Mouse (Mus musculus): ENCODE measurements around the gene Mfap5. TPM values are rescaled to one million over a fixed set of nuclear protein-coding genes. Genes with fewer than 3 reads are reported as not detected.
A peak's percentile ranks its signal among the peaks of the same experiment; 100 is the strongest.
"Not testable (repeated sequence)": the region's sequence is repeated elsewhere in the genome, so short reads cannot be mapped to it uniquely, and the experiment has no call there.

The Mfap5 gene
- 1.7 and 2.0 TPM in 2 replicates for polyA plus RNA-seq (2015; fragmentation: Nextera tagmentation; extraction: Ambion mirVana)

GRCm38 (mm10) chr6:122505545-122505944 is at the start of gene Mfap5:
Mfap5 (plus strand) TSS chr6:122505845.
- Histone ChIP-seq H3K4me1 (peaks cover 6% of the 10 kb centered on the region), H3K4me2 (no peak within 1 kb of the TSS), H3K9me3 (no peaks in the 10 kb centered on the region), H3K36me3 (no peaks in the 10 kb centered on the region), H3K27me3 (no peaks in the 10 kb centered on the region), H3K4me3 (no peak within 1 kb of the TSS), H3K27ac (no peak within 1 kb of the TSS), H3K9ac (no peak within 1 kb of the TSS)
- 87% methylated on average over 3 of the region's 3 CpGs for WGBS
- ATAC-seq (ENCODE audit: insufficient number of reproducible peaks, insufficient read depth, low FRiP score, low TSS enrichment, low read depth): no peak

DNA sequence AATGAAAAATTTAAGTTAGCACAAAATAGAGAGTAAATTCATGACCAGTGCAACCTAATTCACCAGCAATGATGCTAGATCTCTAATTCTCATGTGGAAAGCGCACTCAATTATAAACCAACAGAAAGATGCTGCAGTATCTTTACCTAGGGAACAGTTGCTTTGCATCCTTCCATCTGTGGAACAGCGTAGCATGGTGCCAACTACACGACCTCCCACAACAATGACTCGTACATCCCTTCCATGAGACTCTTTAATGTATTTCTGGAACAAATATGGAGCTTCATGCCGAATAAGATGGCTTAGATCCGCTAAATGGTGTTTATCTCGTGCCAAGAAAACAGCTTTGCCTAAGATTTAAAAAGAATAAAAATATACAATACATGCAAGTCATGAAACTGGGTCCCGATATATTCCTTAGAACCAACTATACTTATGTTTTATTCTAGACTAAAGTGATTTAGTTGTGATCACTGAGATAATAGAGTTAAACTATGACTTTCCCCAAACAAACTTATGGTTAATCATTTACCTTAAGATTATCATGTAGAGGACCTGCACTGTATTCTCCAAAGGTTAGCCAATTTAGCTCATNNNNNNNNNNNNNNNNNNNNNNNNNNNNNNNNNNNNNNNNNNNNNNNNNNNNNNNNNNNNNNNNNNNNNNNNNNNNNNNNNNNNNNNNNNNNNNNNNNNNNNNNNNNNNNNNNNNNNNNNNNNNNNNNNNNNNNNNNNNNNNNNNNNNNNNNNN is 46.5 kb upstream of the Mfap5 start:
- peaks cover 52% of the 10 kb centered on the region for H3K36me3 ChIP-seq
- no peak overlapping the region for H3K27ac ChIP-seq
- WGBS: 93% methylated on average over 8 of the region's 8 CpGs
- no peaks in the 10 kb centered on the region for H3K4me1 ChIP-seq
- ATAC-seq (ENCODE audit: insufficient number of reproducible peaks, insufficient read depth, low FRiP score, low TSS enrichment, low read depth): no peak
- H3K4me2 ChIP-seq: no peak overlapping the region
- no peak overlapping the region for H3K4me3 ChIP-seq
- H3K9me3 ChIP-seq: no peaks in the 10 kb centered on the region
- H3K9ac ChIP-seq: no peak overlapping the region
- H3K27me3 ChIP-seq: no peaks in the 10 kb centered on the region

DNA sequence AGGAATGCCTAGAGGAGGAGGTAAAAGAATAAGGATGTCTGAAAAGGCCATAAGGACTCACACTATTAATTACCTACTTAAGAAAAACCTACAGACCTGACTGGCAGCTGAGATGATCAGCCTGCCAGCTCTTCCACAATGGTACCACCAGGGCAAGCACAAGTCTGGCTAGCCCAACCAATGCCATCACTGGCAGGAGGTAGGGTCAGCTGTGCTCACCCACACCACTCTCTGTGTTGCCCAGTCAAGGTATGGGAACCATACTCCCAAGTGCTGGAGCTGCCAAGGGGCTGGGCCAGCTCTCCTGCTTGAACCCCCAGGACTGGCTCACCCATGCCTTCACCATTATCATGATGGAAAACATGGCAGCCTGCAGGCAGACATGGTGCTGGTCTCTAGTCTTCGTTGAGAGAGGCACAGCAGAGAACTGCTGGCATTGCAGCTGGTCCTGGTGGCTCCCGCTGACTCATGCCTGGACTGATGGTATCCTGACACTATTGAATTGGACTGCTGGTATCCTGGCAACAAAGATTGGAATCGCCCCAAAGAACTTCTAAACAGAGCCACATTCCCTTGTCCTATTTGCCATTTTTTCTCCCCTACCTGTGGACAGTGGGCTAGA is 39.4 kb upstream of the Mfap5 start:
- H3K27me3 ChIP-seq: no peaks in the 10 kb centered on the region
- no peaks in the 10 kb centered on the region for H3K4me1 ChIP-seq
- WGBS: 91% methylated on average over 3 of the region's 3 CpGs
- H3K9ac ChIP-seq: no peak overlapping the region
- peaks cover 68% of the 10 kb centered on the region for H3K36me3 ChIP-seq
- no peak overlapping the region for H3K27ac ChIP-seq
- H3K4me3 ChIP-seq: no peak overlapping the region
- no peaks in the 10 kb centered on the region for H3K9me3 ChIP-seq
- ATAC-seq (ENCODE audit: insufficient number of reproducible peaks, insufficient read depth, low FRiP score, low TSS enrichment, low read depth): 0 out of 2 replicates have a peak, but pooled peaks have one; percentile 6
- no peak overlapping the region for H3K4me2 ChIP-seq

GRCm38 (mm10) chr6:122469030-122469640 is 36.5 kb upstream of the Mfap5 start:
- 89% methylated on average over 15 of the region's 15 CpGs for WGBS
- Histone ChIP-seq H3K4me3 (no peak overlapping the region), H3K27me3 (no peaks in the 10 kb centered on the region), H3K36me3 (peaks cover 67% of the 10 kb centered on the region), H3K4me2 (no peak overlapping the region), H3K9ac (no peak overlapping the region), H3K4me1 (no peaks in the 10 kb centered on the region), H3K9me3 (no peaks in the 10 kb centered on the region), H3K27ac (no peak overlapping the region)
- 0 out of 2 replicates have a peak, but pooled peaks have one; percentile 15 for ATAC-seq (ENCODE audit: insufficient number of reproducible peaks, insufficient read depth, low FRiP score, low TSS enrichment, low read depth)

GRCm38 (mm10) chr6:122470240-122470639 is 35.4 kb upstream of the Mfap5 start:
- Histone ChIP-seq H3K9ac (no peak overlapping the region), H3K4me1 (no peaks in the 10 kb centered on the region), H3K36me3 (peaks cover 60% of the 10 kb centered on the region), H3K4me2 (no peak overlapping the region), H3K9me3 (no peaks in the 10 kb centered on the region), H3K4me3 (no peak overlapping the region), H3K27me3 (no peaks in the 10 kb centered on the region), H3K27ac (no peak overlapping the region)
- WGBS: 94% methylated on average over 2 of the region's 2 CpGs
- no peak for ATAC-seq (ENCODE audit: insufficient number of reproducible peaks, insufficient read depth, low FRiP score, low TSS enrichment, low read depth)

GRCm38 (mm10) chr6:122471461-122471860 is 34.2 kb upstream of the Mfap5 start:
- H3K27me3 ChIP-seq; H3K4me2 ChIP-seq; ATAC-seq (ENCODE audit: insufficient number of reproducible peaks, insufficient read depth, low FRiP score, low TSS enrichment, low read depth); H3K4me1 ChIP-seq; H3K4me3 ChIP-seq; H3K27ac ChIP-seq; H3K9ac ChIP-seq; H3K9me3 ChIP-seq: not testable (repeated sequence)
- peaks cover 53% of the 10 kb centered on the region for H3K36me3 ChIP-seq
- WGBS: 87% methylated on average over 3 of the region's 3 CpGs

DNA sequence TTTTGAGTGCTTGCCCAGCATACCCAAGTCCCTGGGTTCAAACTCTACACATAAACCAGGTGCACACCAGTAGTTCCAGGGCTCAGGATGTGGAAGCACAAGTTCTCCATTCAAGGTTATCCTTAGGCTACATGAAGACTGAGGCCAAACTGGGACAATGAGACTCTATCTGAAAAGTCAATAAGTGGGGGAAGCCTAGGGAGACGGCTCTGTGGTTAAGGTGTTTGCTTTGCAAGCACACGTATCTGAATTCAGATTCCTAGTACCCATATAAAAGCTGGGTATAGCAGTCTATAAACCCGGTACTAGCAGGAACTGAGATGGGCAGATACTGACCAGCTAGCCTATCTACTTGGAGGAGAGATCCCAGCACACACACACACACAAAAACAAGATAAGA is 27.6 kb upstream of the Mfap5 start:
- no peak for ATAC-seq (ENCODE audit: insufficient number of reproducible peaks, insufficient read depth, low FRiP score, low TSS enrichment, low read depth)
- Histone ChIP-seq H3K9me3 (no peaks in the 10 kb centered on the region), H3K4me2 (no peak overlapping the region), H3K27ac (no peak overlapping the region), H3K9ac (no peak overlapping the region), H3K27me3 (no peaks in the 10 kb centered on the region), H3K4me1 (no peaks in the 10 kb centered on the region), H3K36me3 (no peaks in the 10 kb centered on the region), H3K4me3 (no peak overlapping the region)
- 84% methylated on average over 3 of the region's 3 CpGs for WGBS

DNA sequence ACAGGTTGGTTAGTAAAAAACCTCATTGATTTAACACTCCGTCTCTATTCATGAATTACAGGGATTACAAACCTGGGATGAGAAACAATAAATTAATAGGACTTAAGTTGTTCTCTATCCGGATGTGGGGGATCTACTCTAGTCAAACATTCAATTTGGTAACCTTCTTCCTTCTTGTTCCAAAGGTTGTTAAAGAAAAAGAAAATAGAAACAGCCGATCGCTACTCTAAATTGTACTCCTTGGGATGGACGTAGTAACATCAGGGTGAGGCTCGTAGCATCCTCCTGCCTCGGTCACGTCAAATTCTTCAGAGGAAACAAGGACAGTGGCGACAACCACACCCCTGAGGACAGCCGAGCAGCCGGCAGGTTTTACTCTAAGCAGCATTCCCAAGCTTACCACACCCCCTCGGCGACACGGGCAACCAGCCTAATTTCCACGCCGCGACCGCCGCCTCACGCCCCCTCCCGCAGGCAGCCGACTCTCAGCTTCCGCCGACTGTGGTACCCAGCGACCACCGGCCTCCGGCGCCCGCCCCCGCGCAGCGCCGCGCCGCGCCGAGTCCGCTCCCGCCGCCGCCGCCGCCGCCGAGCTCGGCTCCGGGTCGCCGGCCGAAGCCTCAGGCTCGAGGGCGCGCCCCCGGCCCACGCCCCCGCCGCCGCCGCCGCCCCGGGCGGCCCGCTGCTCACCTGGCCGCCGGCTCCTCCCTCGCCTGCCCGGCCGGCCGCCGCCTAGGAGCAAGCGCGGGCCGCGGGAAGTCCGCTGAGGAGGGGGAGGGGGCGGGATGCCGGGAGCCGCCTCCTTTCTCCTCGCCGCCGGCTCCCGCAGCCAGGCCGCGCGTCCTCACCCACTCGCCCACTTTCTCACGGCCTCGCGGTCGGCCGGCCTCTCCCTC is 20.0 kb upstream of the Mfap5 start:
- ATAC-seq (ENCODE audit: insufficient number of reproducible peaks, insufficient read depth, low FRiP score, low TSS enrichment, low read depth): peak; percentile 28; the same call in 1 of the 2 replicates
- 2% methylated on average over 53 of the region's 91 CpGs for WGBS
- peak overlapping the region; percentile 78 for H3K27ac ChIP-seq

GRCm38 (mm10) chr6:122486297-122487117 is 19.1 kb upstream of the Mfap5 start:
- under 1% methylated on average over 81 of the region's 111 CpGs for WGBS
- peak; percentile 85 for ATAC-seq (ENCODE audit: insufficient number of reproducible peaks, insufficient read depth, low FRiP score, low TSS enrichment, low read depth)

More for the DNA sequence above, 20.0 kb upstream of the Mfap5 start:
- Histone ChIP-seq H3K4me1 (peaks cover 15% of the 10 kb centered on the region), H3K27me3 (no peaks in the 10 kb centered on the region), H3K36me3 (no peaks in the 10 kb centered on the region), H3K9ac (peak overlapping the region; percentile 78), H3K9me3 (no peaks in the 10 kb centered on the region), H3K4me2 (peak overlapping the region; percentile 77), H3K4me3 (peak overlapping the region; percentile 78)

DNA sequence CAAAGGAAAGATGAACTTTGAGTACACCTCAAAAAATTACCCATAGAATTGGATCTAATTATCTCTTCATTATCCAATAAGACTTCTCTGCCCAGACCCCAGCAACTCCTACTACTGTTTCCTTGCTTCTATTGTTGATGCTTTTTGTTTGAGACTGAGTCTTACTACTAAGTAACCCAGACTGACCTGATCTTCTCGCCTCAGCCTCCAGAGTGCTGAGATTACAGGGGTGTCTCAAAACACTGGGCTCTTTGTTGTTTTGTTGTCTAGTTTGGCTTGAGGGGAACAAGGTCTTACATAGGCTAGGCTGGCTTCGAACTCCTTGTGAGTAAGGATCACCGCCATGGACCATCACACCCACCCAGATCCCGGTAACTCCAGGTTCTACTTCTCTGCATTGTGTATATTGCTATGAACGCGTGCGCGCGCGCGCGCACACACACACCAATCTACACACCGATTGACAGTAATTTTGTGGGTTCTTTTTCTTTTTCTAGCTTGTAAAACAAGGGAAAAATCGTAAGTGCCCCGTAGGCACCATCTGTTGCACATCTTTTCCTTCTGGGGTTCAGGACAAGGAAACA is 14.6 kb upstream of the Mfap5 start:
- Histone ChIP-seq H3K9me3 (no peaks in the 10 kb centered on the region), H3K4me3 (peak overlapping the region; percentile 45), H3K4me1 (peaks cover 40% of the 10 kb centered on the region), H3K4me2 (peak overlapping the region; percentile 64), H3K27ac (peak overlapping the region; percentile 81), H3K36me3 (no peaks in the 10 kb centered on the region), H3K27me3 (peaks cover 6% of the 10 kb centered on the region; the same call in 1 of the 2 replicates), H3K9ac (peak overlapping the region; percentile 65)
- ATAC-seq (ENCODE audit: insufficient number of reproducible peaks, insufficient read depth, low FRiP score, low TSS enrichment, low read depth): no peak
- 22% methylated on average over 15 of the region's 15 CpGs for WGBS

More at GRCm38 (mm10) chr6:122486297-122487117, 19.1 kb upstream of the Mfap5 start:
- Histone ChIP-seq H3K27me3 (no peaks in the 10 kb centered on the region), H3K4me2 (peak overlapping the region; percentile 77), H3K4me1 (peaks cover 21% of the 10 kb centered on the region), H3K9ac (peak overlapping the region; percentile 78), H3K27ac (peak overlapping the region; percentile 78), H3K9me3 (no peaks in the 10 kb centered on the region), H3K36me3 (no peaks in the 10 kb centered on the region), H3K4me3 (peak overlapping the region; percentile 78)
